Mouse (Mus musculus) frontal cortex, adult 2 months (tissue): Measurements from ENCODE around the gene Gm38392. TPM values are rescaled to one million over a fixed set of nuclear protein-coding genes. Genes with fewer than 3 reads are reported as not detected.
A peak's percentile ranks its signal among the peaks of the same experiment; 100 is the strongest.
"Not testable (repeated sequence)": the region's sequence is repeated elsewhere in the genome, so short reads cannot be mapped to it uniquely, and the experiment has no call there.

Experiments
- DNase-seq, 2 experiments: peaks; one replicate each; pipeline ENCODE4 v3.0.0; 2022; ENCODE audit warnings: low spot score in 1 of 2; ENCODE audit errors: extremely low spot score in 1 of 2
- polyA plus RNA-seq: library from polyadenylated mRNA; depleted of rRNA; stranded (reverse); fragments of >200 nt; gene quantifications from 2 replicates; pipeline ENCODE4 v1.2.3, GENCODE M21; 2012; rRNA removed

The Gm38392 gene
- polyA plus RNA-seq, result not detected in 2 replicates

DNA sequence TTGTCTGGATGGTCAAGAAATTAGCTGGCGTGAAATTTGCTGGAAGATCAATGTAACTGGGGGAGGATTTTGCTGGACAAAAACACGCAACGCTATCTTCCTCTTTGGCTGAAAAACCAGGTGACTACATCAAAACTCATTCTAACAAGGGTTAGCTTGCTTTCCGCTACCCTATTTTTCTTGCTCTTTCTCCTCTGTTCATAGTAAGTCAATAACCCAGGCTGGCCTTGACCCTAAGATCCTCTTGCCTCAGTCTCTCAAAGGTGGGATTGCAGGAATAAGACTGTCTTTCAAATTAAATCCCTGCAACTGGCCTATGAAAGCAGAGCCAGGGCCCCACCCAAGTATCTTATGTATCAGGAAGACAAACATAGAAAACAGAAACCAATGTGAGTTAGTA is at the start of gene Gm38392:
TSS of gene Gm38392 (minus strand) at position 101 of the 400 bp plus-strand sequence.
- no peak for DNase-seq

DNA sequence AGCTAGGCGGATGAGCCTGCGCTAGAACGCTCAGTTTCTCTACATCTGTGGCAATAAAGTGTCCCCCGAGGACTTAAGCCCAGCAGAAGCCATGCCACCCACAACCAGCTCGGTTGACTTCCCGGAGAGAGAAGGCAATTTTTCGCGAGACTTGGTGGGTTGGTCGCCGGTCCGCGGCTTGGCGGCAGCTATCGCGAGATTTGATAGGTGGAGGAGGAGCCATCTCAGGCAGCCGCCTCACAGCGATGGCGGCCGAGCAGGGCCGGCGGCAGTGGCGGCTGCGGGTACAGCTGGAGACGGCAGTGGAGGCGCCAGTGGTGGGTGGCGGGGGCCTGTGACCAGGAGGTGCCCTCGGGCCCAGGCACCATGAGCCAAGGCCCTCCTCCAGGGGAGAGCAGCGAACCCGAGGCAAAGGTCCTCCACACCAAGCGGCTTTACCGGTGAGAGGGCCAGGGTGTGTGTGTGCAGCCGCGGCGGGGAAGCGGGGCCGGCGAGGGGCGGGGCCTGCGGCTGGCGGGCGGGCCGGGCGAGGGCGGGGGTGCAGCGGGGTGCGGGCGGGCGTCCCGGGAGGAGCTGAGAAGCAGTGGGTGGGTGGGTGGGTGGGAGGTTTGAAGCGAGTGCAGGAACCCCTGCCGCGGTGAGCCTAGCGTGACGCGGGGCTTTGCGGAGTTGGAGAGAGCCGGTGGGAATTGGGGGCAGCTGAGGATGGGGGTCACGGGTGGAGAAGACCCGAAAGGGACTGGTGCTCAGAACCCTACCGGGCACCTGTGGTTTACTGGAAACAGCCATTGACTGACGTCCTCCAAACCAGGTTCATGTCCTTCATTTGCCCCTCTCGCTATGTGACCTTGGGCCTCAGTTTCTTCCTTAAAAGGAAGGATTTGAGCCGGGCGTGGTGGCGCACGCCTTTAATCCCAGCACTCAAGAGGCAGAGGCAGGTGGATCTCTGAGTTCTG is 49.3 kb upstream of the Gm38392 start, which contains the start of the genes Tmem79 and Smg5:
TSS of gene Tmem79 (minus strand) at position 91 of the 956 bp plus-strand sequence.
TSS of gene Smg5 (plus strand) at position 203 of the 956 bp plus-strand sequence.
- peak; percentile 91 to 97 for DNase-seq

- no peak for DNase-seq
Observed at GRCm38 (mm10) chr3:88335436-88336053, 48.5 kb upstream of the Gm38392 start.

GRCm38 (mm10) chr3:88334902-88335435 is 48.0 kb upstream of the Gm38392 start:
- DNase-seq, result no peak

DNA sequence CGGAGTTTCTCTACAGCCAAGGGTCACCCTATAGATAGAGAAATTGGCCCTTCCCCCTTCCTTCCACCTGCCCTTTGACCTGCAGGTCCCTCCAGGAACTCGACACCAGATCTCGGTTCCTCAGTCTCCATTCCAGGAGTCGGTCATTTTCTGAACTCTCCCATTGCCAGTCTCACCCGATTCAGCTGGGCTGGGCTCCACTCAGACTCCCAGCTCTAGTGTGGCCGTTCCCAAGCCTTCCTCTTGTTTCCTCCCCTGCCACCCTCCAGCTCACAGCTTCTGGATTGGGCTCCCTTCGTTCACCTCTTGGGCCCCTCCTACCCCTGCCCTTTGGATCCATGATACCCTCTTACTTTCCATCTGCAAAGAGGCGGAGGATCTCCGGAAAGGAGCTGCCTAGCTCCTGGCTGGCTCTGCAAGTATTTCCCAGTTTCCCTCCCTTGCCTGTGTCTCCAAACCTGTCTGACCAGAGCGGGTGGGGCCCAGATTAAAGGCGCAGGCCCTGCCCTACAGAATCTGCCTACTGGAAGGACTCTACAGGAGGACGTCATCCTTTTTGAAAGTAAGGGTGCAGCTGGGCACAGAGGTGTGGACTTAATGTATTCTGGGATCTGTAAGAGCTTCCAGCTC is 47.1 kb upstream of the Gm38392 start:
- no peak for DNase-seq

DNA sequence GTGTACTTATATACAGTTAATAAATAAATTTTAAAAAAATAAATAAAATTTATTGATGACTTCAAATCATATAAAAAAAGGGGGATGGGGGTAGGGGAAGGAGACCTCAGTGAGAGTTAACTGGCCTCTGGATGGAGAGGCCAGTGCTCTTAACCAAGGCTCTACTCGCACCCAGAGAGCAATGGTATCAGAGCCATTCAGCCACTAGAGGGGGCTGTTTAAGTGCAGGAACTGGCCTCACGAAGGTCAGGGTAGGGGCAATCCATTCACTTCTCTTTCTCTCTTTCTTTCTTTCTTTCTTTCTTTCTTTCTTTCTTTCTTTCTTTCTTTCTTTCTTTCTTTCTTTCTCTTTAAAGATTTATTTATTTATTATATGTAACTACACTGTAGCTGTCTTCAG is 44.3 kb upstream of the Gm38392 start:
- peak in 1 of 2 experiments; percentile 50 for DNase-seq

GRCm38 (mm10) chr3:88328956-88329355 is 41.9 kb upstream of the Gm38392 start:
- DNase-seq, result no peak

DNA sequence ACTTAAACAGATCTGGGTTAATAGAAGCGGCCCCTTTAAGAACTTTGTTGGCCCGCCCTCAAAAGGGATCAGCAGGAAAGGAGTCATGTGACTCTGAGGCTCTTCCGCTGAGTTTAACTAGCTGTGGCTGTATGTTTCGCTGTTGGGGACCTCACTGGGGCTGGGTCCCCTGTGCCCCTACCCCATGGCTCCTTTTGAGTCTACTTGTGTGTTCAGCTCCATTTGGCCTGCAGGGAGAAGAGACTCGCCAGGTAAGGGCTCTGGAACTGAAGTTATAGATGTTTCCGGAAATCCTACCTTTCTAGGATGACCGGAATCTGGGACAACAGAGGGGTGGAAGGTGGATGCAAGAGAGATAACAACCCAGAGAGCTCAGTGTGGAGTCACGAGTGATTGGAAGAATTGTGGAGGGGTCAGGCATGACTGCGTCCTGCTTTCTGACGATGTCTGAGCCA is 38.0 kb upstream of the Gm38392 start, which contains the start of gene Glmp:
TSS of gene Glmp (plus strand) at position 73 of the 455 bp plus-strand sequence.
- DNase-seq, result peak; percentile 29 to 74

DNA sequence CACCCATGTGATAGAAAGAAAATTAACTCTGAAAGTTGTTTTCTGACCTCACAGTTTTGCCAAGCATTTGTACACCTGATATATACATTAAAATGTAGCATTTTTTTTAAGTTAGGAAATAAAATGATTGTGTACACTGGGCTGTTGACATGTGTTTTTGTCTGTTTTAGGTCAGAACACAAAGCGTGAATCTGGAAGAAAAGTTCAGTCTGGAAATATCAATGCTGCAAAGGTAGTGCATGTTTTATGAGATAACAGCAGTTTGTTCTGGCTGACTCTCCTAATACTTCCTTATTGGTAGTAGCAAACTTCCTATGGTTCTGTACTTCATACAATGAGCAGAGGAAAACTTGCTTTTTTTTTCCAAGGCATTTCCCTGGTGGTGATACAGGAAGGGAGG is 12.2 kb upstream of the Gm38392 start:
- no peak for DNase-seq

GRCm38 (mm10) chr3:88297321-88297851 is 10.4 kb upstream of the Gm38392 start:
- DNase-seq, result peak; percentile 63 to 72

- peak; percentile 99 for DNase-seq
Observed at GRCm38 (mm10) chr3:88296561-88297318, 9.7 kb upstream of the Gm38392 start, which contains the start of the genes Tsacc and Cct3. Gene Tsacc, minus strand, starts transcription at chr3:88296999. Gene Cct3, plus strand, starts transcription at chr3:88297116.

GRCm38 (mm10) chr3:88296110-88296560 is 9.1 kb upstream of the Gm38392 start:
- DNase-seq, result no peak

- not testable (repeated sequence) for DNase-seq
Observed at GRCm38 (mm10) chr3:88295272-88295671, 8.3 kb upstream of the Gm38392 start.

- peak in 1 of 2 experiments; percentile 15 for DNase-seq
Observed at GRCm38 (mm10) chr3:88291970-88292369, 5.0 kb upstream of the Gm38392 start.

- DNase-seq, result not testable (repeated sequence)
Observed at GRCm38 (mm10) chr3:88288133-88288713, 1.2 kb upstream of the Gm38392 start.

GRCm38 (mm10) chr3:88285565-88285895 is 1.5 kb downstream of the Gm38392 start:
- not testable (repeated sequence) for DNase-seq

- not testable (repeated sequence) for DNase-seq
Observed at GRCm38 (mm10) chr3:88284815-88285564, 2.0 kb downstream of the Gm38392 start.
